24 mouse cellular contexts compared by ENCODE assay signal in genomic region chr13:47154866-47155265, GRCm38 (mm10). TPM values are rescaled to one million over a fixed set of nuclear protein-coding genes. Genes with fewer than 3 reads are reported as not detected.
DNase-seq lines count a peak whose midpoint lies in the region; ATAC-seq and TF ChIP-seq lines count a peak whose summit lies in the region.
"Had no signal": no experiment of that assay in that cellular context is flagged by ENCODE, and none has a peak within 500 bp of the region (broad histone marks: within the 10 kb centered on the region; RNA-seq: fewer than 3 reads in every experiment).

No protein-coding gene starts in this region.

- H3K4me2 ChIP-seq in heart, embryonic 11.5 days = no peak overlapping the region
- H3K4me2 ChIP-seq in liver, postnatal 0 days (ENCODE audit: low read depth, low read length) = no peak overlapping the region
- H3K4me2 ChIP-seq in liver, embryonic 11.5 days = no peak overlapping the region
- H3K4me2 ChIP-seq in limb, embryonic 13.5 days (replicated peaks) = no peak overlapping the region
- H3K4me2 ChIP-seq: embryonic facial prominence, embryonic 13.5 days; hindbrain, embryonic 12.5 days; kidney, embryonic 15.5 days had no signal

- peak overlapping the region; percentile 55 for H3K27ac ChIP-seq in heart, adult 2 months
- H3K27ac ChIP-seq in heart, embryonic 11.5 days (ENCODE audit: low read depth, low read length) = no peak overlapping the region
- peak overlapping the region; percentile 24; the same call in 1 of the 2 replicates for H3K27ac ChIP-seq in liver, postnatal 0 days (ENCODE audit: low read depth)
- no peak overlapping the region for H3K27ac ChIP-seq in liver, embryonic 11.5 days (ENCODE audit: low read depth, low read length)
- H3K27ac ChIP-seq in limb, embryonic 13.5 days = 0 out of 2 replicates have a peak overlapping the region, but pooled peaks have one; percentile 34
- H3K27ac ChIP-seq: embryonic facial prominence, embryonic 13.5 days; hindbrain, embryonic 12.5 days; kidney, embryonic 15.5 days; left cerebral cortex, adult 2 months; macrophage had no signal

- no peaks in the 10 kb centered on the region for H3K27me3 ChIP-seq in heart, adult 2 months (ENCODE audit: control insufficient read depth, insufficient read depth, low read length)
- no peaks in the 10 kb centered on the region for H3K27me3 ChIP-seq in heart, embryonic 11.5 days (ENCODE audit: control insufficient read depth, insufficient read depth, low read length)
- no peaks in the 10 kb centered on the region for H3K27me3 ChIP-seq in liver, postnatal 0 days (ENCODE audit: insufficient read depth, low read length)
- H3K27me3 ChIP-seq in liver, embryonic 11.5 days (replicated peaks; ENCODE audit: control insufficient read depth, insufficient read depth, low read length) = no peaks in the 10 kb centered on the region
- no peaks in the 10 kb centered on the region for H3K27me3 ChIP-seq in limb, embryonic 13.5 days
- H3K27me3 ChIP-seq: hindbrain, embryonic 12.5 days; Patski had no signal

- TF ChIP-seq CTCF in heart, adult 2 months (IDR thresholded peaks at IDR 0.05) = no peak
- no peak for TF ChIP-seq CTCF in liver, postnatal 0 days (IDR thresholded peaks at IDR 0.05; ENCODE audit: low read depth)

- H3K4me1 ChIP-seq in heart, adult 2 months (ENCODE audit: control insufficient read depth, insufficient read depth, low read length) = peaks cover 2% of the 10 kb centered on the region; the same call in 1 of the 2 replicates
- 0 out of 2 replicates have a peak, but pooled peaks cover 2% of the 10 kb centered on the region for H3K4me1 ChIP-seq in heart, embryonic 11.5 days (ENCODE audit: control insufficient read depth, insufficient read depth, low read length)
- H3K4me1 ChIP-seq in liver, postnatal 0 days (ENCODE audit: insufficient read depth) = no peaks in the 10 kb centered on the region
- H3K4me1 ChIP-seq in liver, embryonic 11.5 days (replicated peaks; ENCODE audit: control insufficient read depth, insufficient read depth, low read length) = no peaks in the 10 kb centered on the region
- peaks cover 18% of the 10 kb centered on the region; the same call in 1 of the 2 replicates for H3K4me1 ChIP-seq in limb, embryonic 13.5 days
- H3K4me1 ChIP-seq: hindbrain, embryonic 12.5 days; kidney, embryonic 15.5 days had no signal

- no peak for ATAC-seq in heart, embryonic 11.5 days (replicated peaks; ENCODE audit: insufficient number of reproducible peaks, low FRiP score, low TSS enrichment)
- ATAC-seq in liver, postnatal 0 days = no peak
- ATAC-seq in liver, embryonic 11.5 days (replicated peaks; ENCODE audit: low FRiP score) = no peak
- ATAC-seq in limb, embryonic 13.5 days (ENCODE audit: low FRiP score, low read depth) = no peak
- ATAC-seq: forebrain, embryonic 16.5 days; lung, postnatal 0 days; Patski had no signal

- TF ChIP-seq EP300 in heart, adult 2 months (IDR thresholded peaks at IDR 0.05; ENCODE audit: insufficient read depth, low read depth, low read length) = no peak
- no peak for TF ChIP-seq EP300 in liver, postnatal 0 days (IDR thresholded peaks at IDR 0.05; ENCODE audit: low read depth)

- no peak overlapping the region for H3K4me3 ChIP-seq in heart, adult 2 months
- H3K4me3 ChIP-seq in heart, embryonic 11.5 days (ENCODE audit: low read depth, low read length) = no peak overlapping the region
- H3K4me3 ChIP-seq in liver, postnatal 0 days (ENCODE audit: low read depth, low read length) = no peak overlapping the region
- H3K4me3 ChIP-seq in liver, embryonic 11.5 days (ENCODE audit: low read depth, low read length) = no peak overlapping the region
- H3K4me3 ChIP-seq in limb, embryonic 13.5 days = no peak overlapping the region
- H3K4me3 ChIP-seq: embryonic facial prominence, embryonic 13.5 days; hindbrain, embryonic 12.5 days; kidney, embryonic 15.5 days; left cerebral cortex, adult 2 months had no signal

- no peak for TF ChIP-seq POLR2A in heart, adult 2 months (IDR thresholded peaks at IDR 0.05; ENCODE audit: insufficient read depth, low read depth, low read length)

- no peak for DNase-seq in heart, adult 2 months
- DNase-seq in liver, postnatal 0 days = no peak
- no peak for DNase-seq in liver, embryonic 11.5 days (ENCODE audit: low spot score)
- no peak for DNase-seq in left cerebral cortex, postnatal 36 days (ENCODE audit: low spot score in 2 of 2)
- no peak for DNase-seq in adrenal gland, postnatal 4 days (ENCODE audit: low spot score in 2 of 2)
- DNase-seq: adrenal gland, adult 8-10 months; cerebellum, adult 2 months; cerebellum, postnatal 25 days; gastrocnemius, postnatal 25 days; heart, postnatal 10 days; kidney, adult 11 months; kidney, postnatal 4 days; layer of hippocampus, adult 9-11 months; thymus, postnatal 25 days had no signal

- no peaks in the 10 kb centered on the region for H3K9me3 ChIP-seq in heart, embryonic 11.5 days (replicated peaks; ENCODE audit: control insufficient read depth, low read length)
- H3K9me3 ChIP-seq in liver, postnatal 0 days (ENCODE audit: low read length) = no peaks in the 10 kb centered on the region
- H3K9me3 ChIP-seq in liver, embryonic 11.5 days (ENCODE audit: control insufficient read depth, low read length) = no peaks in the 10 kb centered on the region
- no peaks in the 10 kb centered on the region for H3K9me3 ChIP-seq in limb, embryonic 13.5 days
- H3K9me3 ChIP-seq: embryonic facial prominence, embryonic 13.5 days; hindbrain, embryonic 12.5 days; kidney, embryonic 15.5 days had no signal

- no peaks in the 10 kb centered on the region for H3K36me3 ChIP-seq in heart, adult 2 months (ENCODE audit: control insufficient read depth, insufficient read depth, low read length)
- no peaks in the 10 kb centered on the region for H3K36me3 ChIP-seq in heart, embryonic 11.5 days (ENCODE audit: control insufficient read depth, insufficient read depth, low read length)
- H3K36me3 ChIP-seq in liver, postnatal 0 days (replicated peaks; ENCODE audit: insufficient read depth, low read length) = no peaks in the 10 kb centered on the region
- no peaks in the 10 kb centered on the region for H3K36me3 ChIP-seq in liver, embryonic 11.5 days (ENCODE audit: control insufficient read depth, insufficient read depth, low read length)
- no peaks in the 10 kb centered on the region for H3K36me3 ChIP-seq in limb, embryonic 13.5 days
- H3K36me3 ChIP-seq: embryonic facial prominence, embryonic 13.5 days; hindbrain, embryonic 12.5 days; kidney, embryonic 15.5 days had no signal

- intact Hi-C loops in heart, adult 2 months (cut with DNase I) = loop anchor here (5.0 to 10.0 kb wide), 2 partner anchors 32 to 70 kb away; no protein-coding TSS in a partner anchor
- intact Hi-C loops in left cerebral cortex, postnatal 36 days (cut with DNase I) = no loop called here

- H3K9ac ChIP-seq in heart, adult 2 months (ENCODE audit: low read depth, low read length) = no peak overlapping the region
- H3K9ac ChIP-seq in heart, embryonic 11.5 days (ENCODE audit: low read depth, low read length) = no peak overlapping the region
- H3K9ac ChIP-seq in liver, postnatal 0 days (replicated peaks) = no peak overlapping the region
- no peak overlapping the region for H3K9ac ChIP-seq in liver, embryonic 11.5 days (ENCODE audit: low read depth, low read length)
- H3K9ac ChIP-seq in limb, embryonic 13.5 days = no peak overlapping the region
- H3K9ac ChIP-seq: embryonic facial prominence, embryonic 13.5 days; hindbrain, embryonic 12.5 days; kidney, embryonic 15.5 days had no signal

- WGBS in heart, adult 2 months = 44% methylated on average over 4 of the region's 4 CpGs
- WGBS in heart, embryonic 11.5 days (ENCODE audit: insufficient replicate concordance) = 80% methylated on average over 4 of the region's 4 CpGs
- 75% methylated on average over 4 of the region's 4 CpGs for WGBS in liver, postnatal 0 days (ENCODE audit: insufficient replicate concordance)
- 82% methylated on average over 4 of the region's 4 CpGs for WGBS in liver, embryonic 11.5 days
- WGBS in limb, embryonic 13.5 days = 74% methylated on average over 4 of the region's 4 CpGs

- no peaks in the 10 kb centered on the region for H3K79me2 ChIP-seq in heart, adult 2 months (replicated peaks; ENCODE audit: control insufficient read depth, insufficient read depth, low read length)

RNA-seq across cellular contexts. Expression of gene Rnf144b, which starts 32.4 kb away (rescaled TPM):
- 10 to 100 TPM; 18.1 to 31.0 TPM for total RNA-seq in heart, adult 2 months (2021)
- polyA plus RNA-seq in heart, adult 2 months (2012; rRNA removed) = 8.0 and 12.2 TPM in 2 replicates
- polyA plus RNA-seq in heart, embryonic 11.5 days (2014; fragmentation: Nextera tagmentation; extraction: Ambion mirVana) = 1.6 TPM in 2 replicates
- 4.3 and 6.3 TPM in 2 replicates for polyA plus RNA-seq in liver, postnatal 0 days (2015; fragmentation: Nextera tagmentation; extraction: Ambion mirVana)
- polyA plus RNA-seq in liver, embryonic 11.5 days (2014; fragmentation: Nextera tagmentation; extraction: Ambion mirVana) = 0.55 and 0.90 TPM in 2 replicates
- 2.0 and 2.1 TPM in 2 replicates for polyA plus RNA-seq in limb, embryonic 13.5 days (2015; fragmentation: Nextera tagmentation; extraction: Ambion mirVana)
- 10 to 100 TPM; 20.2 to 25.2 TPM for total RNA-seq in left cerebral cortex, postnatal 36 days (2021)
- total RNA-seq in adrenal gland, postnatal 4 days (2021) = 1 to 10 TPM; 3.4 to 6.7 TPM

RNA-seq across cellular contexts. Expression of gene Dek, which starts 48.9 kb away (rescaled TPM):
- total RNA-seq in heart, adult 2 months (2021) = 10 to 100 TPM; 32.1 to 32.6 TPM
- 7.4 and 8.9 TPM in 2 replicates for polyA plus RNA-seq in heart, adult 2 months (2012; rRNA removed)
- polyA plus RNA-seq in heart, embryonic 11.5 days (2014; fragmentation: Nextera tagmentation; extraction: Ambion mirVana) = 165 and 200 TPM in 2 replicates
- 285 and 302 TPM in 2 replicates for polyA plus RNA-seq in liver, postnatal 0 days (2015; fragmentation: Nextera tagmentation; extraction: Ambion mirVana)
- polyA plus RNA-seq in liver, embryonic 11.5 days (2014; fragmentation: Nextera tagmentation; extraction: Ambion mirVana) = 366 and 391 TPM in 2 replicates
- 345 and 372 TPM in 2 replicates for polyA plus RNA-seq in limb, embryonic 13.5 days (2015; fragmentation: Nextera tagmentation; extraction: Ambion mirVana)
- 10 to 100 TPM; 45.4 to 55.7 TPM for total RNA-seq in left cerebral cortex, postnatal 36 days (2021)
- 100 to 1,000 TPM; 122 to 142 TPM for total RNA-seq in adrenal gland, postnatal 4 days (2021)

Comparison
In these comparisons a context has a peak if more than half of its experiments do, and no peak if none do; other contexts are left out.
1. H3K27ac ChIP-seq: peak in heart, adult 2 months (single experiment), liver, postnatal 0 days (single experiment) and limb, embryonic 13.5 days (single experiment); none in heart, embryonic 11.5 days (single experiment) and liver, embryonic 11.5 days (single experiment).
2. RNA of gene Dek, which starts 48.9 kb away (polyA plus RNA-seq): 366 to 391 TPM in liver, embryonic 11.5 days, 345 to 372 TPM in limb, embryonic 13.5 days, 285 to 302 TPM in liver, postnatal 0 days and 165 to 200 TPM in heart, embryonic 11.5 days; 7.4 to 8.9 TPM in heart, adult 2 months; every median in the first group is over 10 times any median in the second.